Mouse (Mus musculus) kidney, postnatal 10 days (tissue): ENCODE data around the gene Mphosph8.
A peak's percentile ranks its signal among the peaks of the same experiment; 100 is the strongest.

ENCODE experiments used
- DNase-seq: peaks from one replicate; pipeline ENCODE4 v3.0.0; 2021; ENCODE audit warnings: mixed read lengths

The Mphosph8 gene

GRCm38 (mm10) chr14:56667969-56668802 lies at the start of gene Mphosph8:
TSS of gene Mphosph8 (plus strand) at chr14:56668248.
- peak; percentile 99 for DNase-seq

GRCm38 (mm10) chr14:56620425-56620824 lies 47.6 kb upstream of the Mphosph8 start:
- DNase-seq = no peak

GRCm38 (mm10) chr14:56626202-56626601 lies 41.8 kb upstream of the Mphosph8 start:
- no peak for DNase-seq

- no peak for DNase-seq
These were observed 39.7 kb upstream of the Mphosph8 start for GRCm38 (mm10) chr14:56628336-56628735.

- no peak for DNase-seq
These were observed 36.9 kb upstream of the Mphosph8 start for GRCm38 (mm10) chr14:56631109-56631508.

- DNase-seq = no peak
These were observed 20.8 kb upstream of the Mphosph8 start for GRCm38 (mm10) chr14:56647206-56647605.

- DNase-seq = no peak
These were observed 18.6 kb upstream of the Mphosph8 start for GRCm38 (mm10) chr14:56649448-56649847.

GRCm38 (mm10) chr14:56665651-56666050 lies 2.4 kb upstream of the Mphosph8 start:
- peak; percentile 59 for DNase-seq

GRCm38 (mm10) chr14:56666909-56667308 lies 1.1 kb upstream of the Mphosph8 start:
- no peak for DNase-seq

- DNase-seq = no peak
These were observed 1.1 kb downstream of the Mphosph8 start for GRCm38 (mm10) chr14:56669046-56669620.

GRCm38 (mm10) chr14:56685426-56685825 lies 17.4 kb downstream of the Mphosph8 start:
- DNase-seq = peak; percentile 30

GRCm38 (mm10) chr14:56689116-56689515 lies 21.1 kb downstream of the Mphosph8 start:
- no peak for DNase-seq

- DNase-seq = no peak
These were observed 21.7 kb downstream of the Mphosph8 start for GRCm38 (mm10) chr14:56689766-56690165.

- DNase-seq = no peak
These were observed 27.4 kb downstream of the Mphosph8 start for GRCm38 (mm10) chr14:56695495-56695894.

- DNase-seq = no peak
These were observed 29.8 kb downstream of the Mphosph8 start for GRCm38 (mm10) chr14:56697836-56698235.

GRCm38 (mm10) chr14:56702644-56703043 lies 34.6 kb downstream of the Mphosph8 start:
- no peak for DNase-seq

- peak; percentile 31 for DNase-seq
These were observed 37.6 kb downstream of the Mphosph8 start for GRCm38 (mm10) chr14:56705687-56706086.

GRCm38 (mm10) chr14:56726493-56726892 lies 58.4 kb downstream of the Mphosph8 start:
- DNase-seq = no peak

GRCm38 (mm10) chr14:56740175-56740574 lies 72.1 kb downstream of the Mphosph8 start:
- DNase-seq = no peak
